Mouse (Mus musculus) limb, embryonic 11.5 days (tissue): ENCODE measurements at regions not wholly inside any gene's neighbourhood (a gene's known extent, or its start where the extent isn't known, plus 50 kb on each side); places are given as distances from the start of the nearest gene placed in this dataset.

Source experiments
- ATAC-seq: fragments of 200-750 bp; cut with Nextera tagmentation; 2 replicates; pipeline ENCODE4 v1.8.0; 2017; ENCODE audit warnings: low read depth; ENCODE audit not compliant: insufficient number of reproducible peaks, low FRiP score, low TSS enrichment
- DNase-seq: peaks from one replicate; pipeline ENCODE4 v3.0.0-alpha.2; 2015; ENCODE audit warnings: low spot score
- H3K27ac ChIP-seq: fragments of 300-500 bp; sonication (generic); replicated peaks from 2 replicates; pipeline ENCODE4 v1.5.1; 2014; ENCODE audit warnings: low read depth, mild to moderate bottlenecking, low read length
- H3K27me3 ChIP-seq: fragments of 300-500 bp; sonication (generic); 2 replicates; pipeline ENCODE4 v1.6.1; 2014; ENCODE audit warnings: mild to moderate bottlenecking, low read length, mixed read lengths; ENCODE audit not compliant: control insufficient read depth, insufficient read depth
- H3K36me3 ChIP-seq: fragments of 300-500 bp; sonication (generic); 2 replicates; pipeline ENCODE4 v1.6.1; 2014; ENCODE audit warnings: mild to moderate bottlenecking, low read length, moderate library complexity, mixed read lengths; ENCODE audit not compliant: control insufficient read depth, insufficient read depth
- H3K4me1 ChIP-seq: fragments of 300-500 bp; sonication (generic); 2 replicates; pipeline ENCODE4 v1.6.1; 2014; ENCODE audit warnings: low read length, mixed read lengths; ENCODE audit not compliant: control insufficient read depth, insufficient read depth
- H3K4me2 ChIP-seq: fragments of 300-500 bp; sonication (generic); 2 replicates; pipeline ENCODE4 v1.6.1; 2014; ENCODE audit warnings: low read depth, mild to moderate bottlenecking, moderate library complexity; ENCODE audit not compliant: severe bottlenecking
- H3K4me3 ChIP-seq: fragments of 300-500 bp; sonication (generic); 2 replicates; pipeline ENCODE4 v1.5.1; 2014; ENCODE audit warnings: low read depth, low read length
- H3K9ac ChIP-seq: fragments of 300-500 bp; sonication (generic); 2 replicates; pipeline ENCODE4 v1.6.1; 2014; ENCODE audit warnings: mild to moderate bottlenecking, low read length
- H3K9me3 ChIP-seq: fragments of 300-500 bp; sonication (generic); 2 replicates; pipeline ENCODE4 v1.6.1; 2016; ENCODE audit warnings: low read length; ENCODE audit not compliant: control insufficient read depth
- WGBS: fragments of 180-500 bp; shearing (Covaris S2); extraction: QIAGEN DNeasy Blood & Tissue Kit; methylation state at CpG from one replicate; pipeline ENCODE4 v1.1.7; 2014; 5-methylcytosine and 5-hydroxymethylcytosine counted together

DNA sequence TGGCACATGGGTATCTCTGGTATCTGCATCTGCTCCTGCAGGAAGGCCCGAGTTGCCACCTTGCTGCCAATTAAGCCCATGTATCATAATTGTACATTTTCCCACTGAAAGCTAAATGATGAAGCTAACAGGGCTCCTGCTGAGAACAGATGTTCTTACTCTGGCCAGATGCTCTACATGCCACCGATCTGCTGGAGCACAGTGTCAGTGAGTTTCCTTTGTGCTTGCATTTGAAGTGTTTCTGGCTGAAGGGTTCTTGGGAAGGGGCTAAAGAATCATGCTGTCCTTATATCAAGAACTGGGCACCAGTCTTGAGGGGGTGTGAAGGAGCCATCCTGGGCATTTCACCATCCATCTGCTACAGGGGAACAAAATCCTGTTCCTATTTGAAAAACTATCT lies 323.2 kb downstream of the Cog6 start:
- no peak overlapping the region for H3K27ac ChIP-seq
- no peak for DNase-seq
- WGBS = 45% methylated on average over 2 of the region's 2 CpGs

GRCm38 (mm10) chr3:52685434-52686181 lies 331.4 kb downstream of the Cog6 start:
- H3K27ac ChIP-seq = no peak overlapping the region
- no peak for ATAC-seq
- H3K4me2 ChIP-seq = no peak overlapping the region
- no peaks in the 10 kb centered on the region for H3K27me3 ChIP-seq
- H3K4me3 ChIP-seq = no peak overlapping the region
- H3K36me3 ChIP-seq = no peaks in the 10 kb centered on the region
- H3K4me1 ChIP-seq = no peaks in the 10 kb centered on the region
- 70% methylated on average over 9 of the region's 9 CpGs for WGBS
- no peak overlapping the region for H3K9ac ChIP-seq
- no peaks in the 10 kb centered on the region for H3K9me3 ChIP-seq
- DNase-seq = no peak

More for the DNA sequence above, 323.2 kb downstream of the Cog6 start:
- Histone ChIP-seq H3K27me3 (no peaks in the 10 kb centered on the region), H3K4me1 (no peaks in the 10 kb centered on the region), H3K9ac (no peak overlapping the region), H3K9me3 (no peaks in the 10 kb centered on the region), H3K36me3 (no peaks in the 10 kb centered on the region), H3K4me3 (no peak overlapping the region), H3K4me2 (no peak overlapping the region)
- no peak for ATAC-seq

GRCm38 (mm10) chr3:52680824-52681388 lies 336.1 kb downstream of the Cog6 start:
- Histone ChIP-seq H3K27ac (no peak overlapping the region), H3K4me1 (no peaks in the 10 kb centered on the region), H3K9ac (no peak overlapping the region), H3K4me2 (no peak overlapping the region), H3K27me3 (no peaks in the 10 kb centered on the region), H3K36me3 (no peaks in the 10 kb centered on the region), H3K4me3 (no peak overlapping the region), H3K9me3 (no peaks in the 10 kb centered on the region)
- 87% methylated on average over 3 of the region's 3 CpGs for WGBS
- ATAC-seq (no peak), DNase-seq (no peak)

- 88% methylated on average over 14 of the region's 14 CpGs for WGBS
These were observed 340.0 kb downstream of the Cog6 start for GRCm38 (mm10) chr3:52676886-52677670.

GRCm38 (mm10) chr3:52670628-52671028 lies 346.4 kb downstream of the Cog6 start:
- no peaks in the 10 kb centered on the region for H3K9me3 ChIP-seq
- H3K36me3 ChIP-seq = no peaks in the 10 kb centered on the region
- WGBS = 92% methylated on average over 8 of the region's 8 CpGs
- H3K4me3 ChIP-seq = no peak overlapping the region
- no peak overlapping the region for H3K4me2 ChIP-seq
- H3K4me1 ChIP-seq = no peaks in the 10 kb centered on the region
- ATAC-seq (no peak), DNase-seq (no peak)
- H3K9ac ChIP-seq = no peak overlapping the region
- H3K27me3 ChIP-seq = no peaks in the 10 kb centered on the region
- no peak overlapping the region for H3K27ac ChIP-seq

More at GRCm38 (mm10) chr3:52676886-52677670, 340.0 kb downstream of the Cog6 start:
- no peaks in the 10 kb centered on the region for H3K4me1 ChIP-seq
- no peak overlapping the region for H3K4me3 ChIP-seq
- no peak overlapping the region for H3K9ac ChIP-seq
- no peak overlapping the region for H3K4me2 ChIP-seq
- no peaks in the 10 kb centered on the region for H3K9me3 ChIP-seq
- H3K27ac ChIP-seq = no peak overlapping the region
- no peak for DNase-seq
- no peak for ATAC-seq
- no peaks in the 10 kb centered on the region for H3K27me3 ChIP-seq
- H3K36me3 ChIP-seq = no peaks in the 10 kb centered on the region

- H3K9me3 ChIP-seq = no peaks in the 10 kb centered on the region
- no peak overlapping the region for H3K4me3 ChIP-seq
- ATAC-seq (no peak; the same call in 1 of the 2 replicates), DNase-seq (peak; percentile 25)
- no peak overlapping the region for H3K9ac ChIP-seq
- H3K27me3 ChIP-seq = no peaks in the 10 kb centered on the region
- H3K36me3 ChIP-seq = no peaks in the 10 kb centered on the region
- no peaks in the 10 kb centered on the region for H3K4me1 ChIP-seq
- no peak overlapping the region for H3K27ac ChIP-seq
- H3K4me2 ChIP-seq = no peak overlapping the region
- WGBS = 58% methylated on average over 5 of the region's 5 CpGs
These were observed 353.9 kb downstream of the Cog6 start for GRCm38 (mm10) chr3:52663161-52663602.

DNA sequence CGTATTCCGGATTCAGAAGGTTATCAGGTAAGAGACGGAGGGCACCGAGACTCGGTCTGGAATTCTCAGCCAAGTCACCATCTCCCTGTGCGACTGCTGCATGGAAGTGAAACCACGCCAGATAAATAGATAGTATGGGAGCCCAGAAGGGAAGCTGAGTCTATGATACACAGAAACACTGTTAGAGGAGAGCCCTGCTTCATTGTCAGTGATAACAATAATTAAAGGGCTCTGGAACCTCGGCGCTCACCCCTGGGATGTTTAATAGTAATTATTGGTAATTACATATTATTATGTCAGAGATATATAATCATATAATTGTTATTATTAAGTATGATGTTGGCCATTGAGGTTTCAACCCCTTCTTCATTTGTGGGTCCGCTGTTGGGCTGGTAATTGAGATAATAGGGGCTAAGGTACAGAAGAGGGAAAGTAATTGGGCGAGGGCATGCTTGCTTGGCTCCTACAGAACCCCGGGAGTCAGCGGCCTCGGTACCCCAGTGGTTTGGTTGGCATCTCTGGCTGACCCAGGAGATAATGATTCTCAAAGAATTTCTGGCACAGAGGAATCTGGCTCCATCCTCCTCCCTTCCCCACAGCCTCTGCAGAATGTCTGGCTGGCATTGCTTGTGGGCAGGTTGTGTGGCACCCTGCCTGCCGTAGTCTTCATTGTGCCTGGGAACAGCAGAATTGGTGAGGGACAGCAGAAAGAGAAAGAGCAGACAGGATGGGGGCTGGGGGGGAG lies 354.7 kb downstream of the Cog6 start:
- H3K36me3 ChIP-seq = no peaks in the 10 kb centered on the region
- no peak for DNase-seq
- no peak overlapping the region for H3K27ac ChIP-seq
- H3K9me3 ChIP-seq = no peaks in the 10 kb centered on the region
- H3K9ac ChIP-seq = no peak overlapping the region
- ATAC-seq = no peak
- H3K4me3 ChIP-seq = no peak overlapping the region
- H3K4me1 ChIP-seq = no peaks in the 10 kb centered on the region
- H3K27me3 ChIP-seq = no peaks in the 10 kb centered on the region
- no peak overlapping the region for H3K4me2 ChIP-seq
- WGBS = 90% methylated on average over 15 of the region's 15 CpGs

DNA sequence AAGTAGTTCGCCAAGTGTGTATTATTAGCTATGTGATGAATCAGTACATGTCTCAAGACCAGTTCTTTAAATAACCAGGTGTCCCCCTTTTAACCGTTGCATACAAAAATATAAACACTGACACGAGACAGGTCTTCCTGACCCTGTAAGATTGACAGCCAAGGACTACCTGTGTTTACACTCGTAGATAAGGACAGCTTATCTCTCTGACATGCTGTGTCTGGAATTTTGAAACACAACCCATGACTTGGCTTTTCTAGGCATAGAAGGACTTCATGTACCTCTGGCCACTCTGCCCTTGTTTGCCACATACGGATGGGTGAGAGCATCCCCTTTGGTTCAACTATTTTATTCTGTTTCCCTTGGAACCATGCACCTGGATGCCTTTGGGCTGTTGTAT lies 364.0 kb downstream of the Cog6 start:
- ATAC-seq (no peak), DNase-seq (no peak)
- H3K9ac ChIP-seq = no peak overlapping the region
- H3K9me3 ChIP-seq = no peaks in the 10 kb centered on the region
- H3K36me3 ChIP-seq = no peaks in the 10 kb centered on the region
- no peak overlapping the region for H3K27ac ChIP-seq
- no peak overlapping the region for H3K4me3 ChIP-seq
- H3K4me2 ChIP-seq = no peak overlapping the region
- H3K27me3 ChIP-seq = no peaks in the 10 kb centered on the region
- WGBS = 75% methylated on average over 5 of the region's 5 CpGs
- no peaks in the 10 kb centered on the region; the same call in 1 of the 2 replicates for H3K4me1 ChIP-seq
